Mouse (Mus musculus): ENCODE results near the gene Gamt.

DNA sequence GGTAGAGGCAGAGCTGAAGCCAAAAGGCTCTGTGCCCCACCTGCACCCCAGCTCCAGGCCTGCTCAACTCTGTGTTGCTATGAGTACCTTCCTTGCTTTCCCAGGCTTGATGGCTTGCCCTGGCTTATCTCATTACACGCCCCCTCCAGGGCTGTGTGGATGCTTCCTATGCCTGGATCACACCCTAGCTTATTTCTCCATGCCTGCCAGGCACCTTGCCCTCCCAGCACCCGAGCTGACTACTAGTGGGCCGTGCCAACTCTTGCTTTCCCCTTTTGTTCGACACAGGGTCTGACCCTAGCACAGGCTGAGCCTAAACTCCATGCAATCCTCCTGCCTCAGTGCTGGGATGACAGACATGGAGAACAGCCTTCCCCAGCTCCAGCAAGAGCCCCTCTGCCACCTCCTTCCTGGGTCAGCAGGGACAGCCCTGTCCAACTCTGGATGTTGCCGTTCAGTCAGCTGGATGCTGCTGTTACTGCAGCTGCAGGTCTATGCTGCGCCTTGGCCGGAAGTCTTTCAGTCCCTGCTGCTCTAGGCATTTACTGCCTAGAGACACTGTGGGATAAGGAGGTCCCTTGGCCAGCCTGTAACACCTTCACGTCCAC lies 36.8 kb upstream of the Gamt start:
- no peak for TF ChIP-seq POLR2A (IDR thresholded peaks at IDR 0.05; ENCODE audit: extremely low read depth, insufficient read depth, low read length)
- no peak for TF ChIP-seq CTCF (IDR thresholded peaks at IDR 0.05; ENCODE audit: low read depth, low read length)

All from liver, adult 2 months (tissue).